Mouse (Mus musculus): Measurements from ENCODE around the gene Ldb2.

Ldb2 gene

GRCm38 (mm10) chr5:44799053-44799860 lies at the start of gene Ldb2:
TSS of gene Ldb2 (minus strand) at chr5:44799680.
- DNase-seq (ENCODE audit: low spot score) = peak; percentile 80

- no peak for DNase-seq (ENCODE audit: low spot score)
These were observed 31.8 kb upstream of the Ldb2 start for GRCm38 (mm10) chr5:44831287-44831686.

- DNase-seq (ENCODE audit: low spot score) = no peak
These were observed 16.0 kb upstream of the Ldb2 start for GRCm38 (mm10) chr5:44815506-44815905.

- DNase-seq (ENCODE audit: low spot score) = no peak
These were observed 6.5 kb upstream of the Ldb2 start for GRCm38 (mm10) chr5:44805960-44806359.

- DNase-seq (ENCODE audit: low spot score) = peak; percentile 36
These were observed 1.6 kb upstream of the Ldb2 start for GRCm38 (mm10) chr5:44801100-44801499.

GRCm38 (mm10) chr5:44799861-44800260 lies 381 bp upstream of the Ldb2 start:
- DNase-seq (ENCODE audit: low spot score) = no peak

- peak; percentile 39 for DNase-seq (ENCODE audit: low spot score)
These were observed 987 bp downstream of the Ldb2 start for GRCm38 (mm10) chr5:44798493-44798892.

- peak; percentile 22 for DNase-seq (ENCODE audit: low spot score)
These were observed 1.4 kb downstream of the Ldb2 start for GRCm38 (mm10) chr5:44798056-44798455.

GRCm38 (mm10) chr5:44784591-44784990 lies 14.9 kb downstream of the Ldb2 start:
- DNase-seq (ENCODE audit: low spot score) = no peak

- no peak for DNase-seq (ENCODE audit: low spot score)
These were observed 20.1 kb downstream of the Ldb2 start for GRCm38 (mm10) chr5:44779340-44779739.

GRCm38 (mm10) chr5:44768472-44768871 lies 31.0 kb downstream of the Ldb2 start:
- DNase-seq (ENCODE audit: low spot score) = no peak

GRCm38 (mm10) chr5:44764911-44765310 lies 34.6 kb downstream of the Ldb2 start:
- DNase-seq (ENCODE audit: low spot score) = no peak

- DNase-seq (ENCODE audit: low spot score) = no peak
These were observed 40.3 kb downstream of the Ldb2 start for GRCm38 (mm10) chr5:44759178-44759577.

- DNase-seq (ENCODE audit: low spot score) = no peak
These were observed 45.1 kb downstream of the Ldb2 start for GRCm38 (mm10) chr5:44754156-44754910.

- DNase-seq (ENCODE audit: low spot score) = no peak
These were observed 53.8 kb downstream of the Ldb2 start for GRCm38 (mm10) chr5:44745706-44746105.

GRCm38 (mm10) chr5:44736366-44736765 lies 63.1 kb downstream of the Ldb2 start:
- no peak for DNase-seq (ENCODE audit: low spot score)

GRCm38 (mm10) chr5:44734131-44734723 lies 65.3 kb downstream of the Ldb2 start:
- no peak for DNase-seq (ENCODE audit: low spot score)

GRCm38 (mm10) chr5:44729646-44730310 lies 69.7 kb downstream of the Ldb2 start:
- no peak for DNase-seq (ENCODE audit: low spot score)

- DNase-seq (ENCODE audit: low spot score) = no peak
These were observed 71.5 kb downstream of the Ldb2 start for GRCm38 (mm10) chr5:44727995-44728394.

GRCm38 (mm10) chr5:44726546-44727476 lies 72.7 kb downstream of the Ldb2 start:
- DNase-seq (ENCODE audit: low spot score) = peak; percentile 56

GRCm38 (mm10) chr5:44725501-44725900 lies 74.0 kb downstream of the Ldb2 start:
- no peak for DNase-seq (ENCODE audit: low spot score)

Data from embryo, embryonic 10.5 days (tissue).